Mouse (Mus musculus) heart, adult 10 weeks (tissue): ENCODE measurements around the gene Fcrl1. TPM values are rescaled to one million over a fixed set of nuclear protein-coding genes. Genes with fewer than 3 reads are reported as not detected.

Experiments used
- polyA plus RNA-seq: library from polyadenylated mRNA; stranded (reverse); fragments of 350-450 nt; fragmentation: Illumina TruSeq; extraction: RNeasy Lipid Tissue Mini Kit (QIAGEN cat#74804); gene quantifications from one replicate; pipeline ENCODE4 v1.2.3, GENCODE M21; 2014; ENCODE audit warnings: low read depth, low replicate concordance

The Fcrl1 gene
- polyA plus RNA-seq: 0.34 TPM

GRCm38 (mm10) chr3:87376195-87377165 lies at the start of gene Fcrl1:
Gene Fcrl1 (plus strand): TSS chr3:87376387.

GRCm38 (mm10) chr3:87357581-87357980 lies 18.6 kb upstream of the Fcrl1 start, which contains the start of gene Cd5l:
Gene Cd5l (plus strand): TSS chr3:87357881.

GRCm38 (mm10) chr3:87435479-87435878 lies 59.3 kb downstream of the Fcrl1 start, which contains the start of gene Fcrl5:
Gene Fcrl5 (plus strand): TSS chr3:87435773.

Other genes starting within 250 kb of the Fcrl1 start
- 5.8 TPM for gene Kirrel, start 201.6 kb upstream of the Fcrl1 start, polyA plus RNA-seq
- gene Fcrls, start 112.6 kb upstream of the Fcrl1 start, polyA plus RNA-seq: 6.3 TPM
- 0.37 TPM for gene Cd5l, start 18.5 kb upstream of the Fcrl1 start, polyA plus RNA-seq
- gene Fcrl5, start 59.4 kb downstream of the Fcrl1 start, polyA plus RNA-seq: not detected
- 15.7 TPM for gene Etv3, start 149.0 kb downstream of the Fcrl1 start, polyA plus RNA-seq
- 16.4 TPM for gene Arhgef11, start 241.2 kb downstream of the Fcrl1 start, polyA plus RNA-seq